Mouse (Mus musculus) cerebral cortex, adult 2 months (tissue): ENCODE results near the gene Snd1.

Experiments
- WGBS: fragments of 180-500 bp; shearing (Covaris S2); methylation state at CpG from one replicate; pipeline ENCODE4 v1.1.7; 2018; 5-methylcytosine and 5-hydroxymethylcytosine counted together

Gene Snd1

GRCm38 (mm10) chr6:28756306-28757018, 281.5 kb downstream of the Snd1 start:
- WGBS = 32% methylated on average over 10 of the region's 10 CpGs

- WGBS = 91% methylated on average over 4 of the region's 4 CpGs
Observed at GRCm38 (mm10) chr6:28758293-28758692, 283.4 kb downstream of the Snd1 start.

- 76% methylated on average over 3 of the region's 3 CpGs for WGBS
Observed at GRCm38 (mm10) chr6:28761728-28762127, 286.8 kb downstream of the Snd1 start.

- 56% methylated on average over 5 of the region's 5 CpGs for WGBS
Observed at GRCm38 (mm10) chr6:28762132-28762775, 287.3 kb downstream of the Snd1 start.

- 53% methylated on average over 3 of the region's 3 CpGs for WGBS
Observed at GRCm38 (mm10) chr6:28766622-28767021, 291.7 kb downstream of the Snd1 start.

GRCm38 (mm10) chr6:28767891-28768481, 293.0 kb downstream of the Snd1 start:
- 42% methylated on average over 6 of the region's 6 CpGs for WGBS

GRCm38 (mm10) chr6:28771331-28771730, 296.4 kb downstream of the Snd1 start:
- 61% methylated on average over 2 of the region's 2 CpGs for WGBS

- 41% methylated on average over 3 of the region's 3 CpGs for WGBS
Observed at GRCm38 (mm10) chr6:28781696-28782095, 306.8 kb downstream of the Snd1 start.

- WGBS = 63% methylated on average over 4 of the region's 4 CpGs
Observed at GRCm38 (mm10) chr6:28783082-28783647, 308.2 kb downstream of the Snd1 start.

GRCm38 (mm10) chr6:28783953-28784352, 309.0 kb downstream of the Snd1 start:
- WGBS = 64% methylated on average over 5 of the region's 5 CpGs

GRCm38 (mm10) chr6:28785770-28786169, 310.8 kb downstream of the Snd1 start:
- 60% methylated on average over 8 of the region's 8 CpGs for WGBS

- 75% methylated on average over 6 of the region's 6 CpGs for WGBS
Observed at GRCm38 (mm10) chr6:28787133-28787532, 312.2 kb downstream of the Snd1 start.

GRCm38 (mm10) chr6:28789685-28790084, 314.7 kb downstream of the Snd1 start:
- WGBS = 50% methylated on average over 4 of the region's 4 CpGs

- WGBS = 64% methylated on average over 3 of the region's 3 CpGs
Observed at GRCm38 (mm10) chr6:28791183-28791582, 316.2 kb downstream of the Snd1 start.

GRCm38 (mm10) chr6:28791809-28792208, 316.9 kb downstream of the Snd1 start:
- 79% methylated on average over 3 of the region's 3 CpGs for WGBS

- WGBS = 44% methylated on average over 9 of the region's 9 CpGs
Observed at GRCm38 (mm10) chr6:28795380-28795779, 320.4 kb downstream of the Snd1 start.

- WGBS = 71% methylated on average over 16 of the region's 16 CpGs
Observed at GRCm38 (mm10) chr6:28795792-28796515, 321.0 kb downstream of the Snd1 start.

- 67% methylated on average over 2 of the region's 2 CpGs for WGBS
Observed at GRCm38 (mm10) chr6:28799818-28800217, 324.9 kb downstream of the Snd1 start.

- WGBS = 56% methylated on average over 3 of the region's 3 CpGs
Observed at GRCm38 (mm10) chr6:28800976-28801375, 326.0 kb downstream of the Snd1 start.

- whole genome bisulfite sequencing = 58% methylated on average over 6 of the region's 6 CpGs
Observed at GRCm38 (mm10) chr6:28803678-28804279, 328.8 kb downstream of the Snd1 start.

- WGBS = 64% methylated on average over 5 of the region's 5 CpGs
Observed at GRCm38 (mm10) chr6:28804751-28805150, 329.8 kb downstream of the Snd1 start.

GRCm38 (mm10) chr6:28813057-28813456, 338.1 kb downstream of the Snd1 start:
- WGBS = 53% methylated on average over 9 of the region's 9 CpGs
